Mouse (Mus musculus): ENCODE measurements at regions not wholly inside any gene's neighbourhood (a gene's known extent, or its start where the extent isn't known, plus 50 kb on each side); places are given as distances from the start of the nearest gene placed in this dataset.

DNA sequence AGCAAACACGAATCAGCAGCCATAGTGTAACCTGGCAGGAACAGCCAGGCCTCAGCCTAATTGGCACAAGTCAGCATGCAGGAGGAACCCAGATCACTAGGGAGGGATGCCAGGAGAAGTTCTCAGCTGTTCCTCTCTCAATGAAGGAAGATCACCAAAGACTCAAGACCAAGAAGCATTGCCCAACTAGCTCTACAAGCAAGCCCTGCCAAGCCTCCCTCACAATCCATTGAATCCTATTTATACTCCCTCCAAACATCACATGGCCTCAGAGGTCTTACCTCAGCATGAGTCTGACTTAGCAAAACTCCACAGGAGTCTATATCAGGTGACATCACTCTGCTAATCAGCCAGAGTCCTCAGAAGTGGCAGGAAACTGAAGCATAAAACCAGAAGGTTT, 135.1 kb downstream of the Rbm43 start:
- Histone ChIP-seq H3K36me3 (ENCODE audit: insufficient read depth) (no peaks in the 10 kb centered on the region), H3K4me2 (no peak overlapping the region), H3K27ac (ENCODE audit: low read depth) (no peak overlapping the region), H3K9me3 (ENCODE audit: low read depth, low read length) (no peaks in the 10 kb centered on the region), H3K4me3 (ENCODE audit: low read depth, low read length) (no peak overlapping the region), H3K27me3 (ENCODE audit: insufficient read depth, low read length) (no peaks in the 10 kb centered on the region), H3K4me1 (ENCODE audit: insufficient read depth) (no peaks in the 10 kb centered on the region), H3K9ac (no peak overlapping the region)
- no peak for TF ChIP-seq CTCF (IDR thresholded peaks at IDR 0.05; ENCODE audit: low read depth)
- 88% methylated on average over 1 of the region's 1 CpGs for WGBS
- no peak for ATAC-seq (ENCODE audit: insufficient read depth)
- DNase-seq, result no peak

DNA sequence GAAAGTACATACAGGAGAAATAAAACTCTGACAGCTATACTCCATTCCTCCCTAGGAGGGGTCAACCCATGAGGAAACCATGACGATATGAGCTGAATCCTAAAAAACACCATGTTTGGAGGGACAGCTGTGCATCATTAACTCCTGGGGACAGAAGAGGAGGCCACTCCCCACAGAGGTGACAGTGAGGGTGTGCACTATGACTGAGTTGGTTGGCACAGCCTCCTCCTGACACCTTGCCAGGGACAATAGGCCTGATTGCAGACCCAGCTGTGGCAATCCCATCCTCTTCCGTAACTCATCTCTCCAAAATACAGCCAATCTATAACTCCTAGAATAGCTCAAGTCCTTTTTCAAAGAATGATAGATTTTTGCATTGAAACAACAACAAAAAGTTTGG, 112.0 kb downstream of the Rbm43 start:
- TF ChIP-seq CTCF (IDR thresholded peaks at IDR 0.05; ENCODE audit: low read depth), result no peak
- no peaks in the 10 kb centered on the region for H3K36me3 ChIP-seq (ENCODE audit: insufficient read depth)
- no peak for ATAC-seq (ENCODE audit: insufficient read depth)
- H3K9ac ChIP-seq, result no peak overlapping the region
- H3K4me2 ChIP-seq, result no peak overlapping the region
- H3K27ac ChIP-seq (ENCODE audit: low read depth), result no peak overlapping the region
- DNase-seq, result peak; percentile 11
- no peaks in the 10 kb centered on the region for H3K9me3 ChIP-seq (ENCODE audit: low read depth, low read length)
- H3K4me1 ChIP-seq (ENCODE audit: insufficient read depth), result 0 out of 2 replicates have a peak, but pooled peaks cover 6% of the 10 kb centered on the region
- H3K27me3 ChIP-seq (ENCODE audit: insufficient read depth, low read length), result no peaks in the 10 kb centered on the region
- 54% methylated on average over 2 of the region's 2 CpGs for WGBS
- no peak overlapping the region for H3K4me3 ChIP-seq (ENCODE audit: low read depth, low read length)

DNA sequence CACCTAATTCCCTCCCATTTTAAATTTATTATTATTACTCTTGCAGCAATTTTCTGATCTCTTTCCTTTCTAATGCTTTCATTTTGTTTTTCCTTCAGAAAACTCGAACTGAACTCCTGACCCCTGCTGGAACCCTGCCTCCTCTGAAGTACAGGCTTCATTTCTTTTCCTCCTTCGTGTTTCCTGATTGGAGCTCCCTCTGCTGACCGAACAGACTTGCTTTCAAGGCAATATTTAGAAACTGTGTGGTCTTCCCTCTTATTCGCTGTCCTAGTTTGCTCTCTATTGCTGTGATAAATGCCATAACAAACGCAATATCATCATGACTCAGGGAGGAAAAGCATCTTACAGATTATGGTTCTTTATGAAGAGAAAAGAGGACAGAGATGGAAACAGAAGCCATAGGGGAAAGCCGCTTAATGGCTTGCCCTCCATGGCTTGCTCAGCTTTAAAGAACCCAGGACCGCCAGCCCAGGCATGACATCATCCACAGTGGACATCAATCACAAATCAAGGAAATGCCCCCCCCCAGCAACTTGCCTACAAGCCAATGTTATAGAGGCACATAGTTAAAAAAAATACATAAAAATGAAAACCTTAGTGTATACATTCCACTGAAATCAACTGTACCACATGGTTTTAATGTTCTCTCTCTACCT, 104.5 kb downstream of the Rbm43 start:
- peak; percentile 80 for TF ChIP-seq CTCF (IDR thresholded peaks at IDR 0.05; ENCODE audit: low read depth)
- Histone ChIP-seq H3K4me3 (ENCODE audit: low read depth, low read length) (no peak overlapping the region), H3K9me3 (ENCODE audit: low read depth, low read length) (no peaks in the 10 kb centered on the region), H3K9ac (no peak overlapping the region), H3K27ac (ENCODE audit: low read depth) (no peak overlapping the region), H3K27me3 (ENCODE audit: insufficient read depth, low read length) (no peaks in the 10 kb centered on the region), H3K36me3 (ENCODE audit: insufficient read depth) (no peaks in the 10 kb centered on the region), H3K4me1 (ENCODE audit: insufficient read depth) (no peaks in the 10 kb centered on the region), H3K4me2 (no peak overlapping the region)
- ATAC-seq (ENCODE audit: insufficient read depth) (no peak), DNase-seq (peak; percentile 91)
- 29% methylated on average over 7 of the region's 7 CpGs for WGBS

DNA sequence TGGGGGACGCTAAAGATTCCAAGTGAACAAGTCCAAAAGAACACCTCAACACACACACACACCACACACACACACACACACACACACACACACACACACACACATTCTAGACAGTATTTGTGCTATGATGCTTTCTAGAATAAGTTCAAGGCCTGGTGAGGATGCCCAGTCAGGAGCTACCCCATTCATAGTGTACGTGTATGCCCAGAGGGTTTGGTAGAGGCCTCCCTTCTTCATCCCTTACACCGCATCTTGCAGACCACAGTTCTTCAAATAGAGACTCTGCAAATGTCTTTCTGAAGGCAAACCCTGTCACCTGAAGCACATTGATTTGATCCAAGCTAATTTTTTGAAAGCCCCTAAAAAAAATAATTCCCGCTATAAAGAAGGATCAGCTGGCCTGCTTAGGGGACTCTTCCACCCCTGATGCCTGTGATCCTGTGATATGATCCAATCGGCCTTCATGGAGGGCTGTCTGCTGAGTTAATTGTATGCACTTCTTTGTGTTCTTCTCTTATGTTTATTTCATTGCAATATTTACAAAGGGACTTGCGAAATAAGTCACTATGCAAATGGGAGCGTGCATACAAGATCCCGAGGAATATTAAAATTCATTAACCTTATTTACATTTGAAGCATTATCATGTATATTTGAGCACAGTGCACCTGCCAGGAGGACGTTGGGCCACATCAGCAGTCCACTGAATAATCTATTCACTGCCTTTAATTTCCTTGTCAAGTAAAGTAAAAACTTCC, 103.8 kb downstream of the Rbm43 start:
- no peak overlapping the region for H3K4me2 ChIP-seq
- no peak overlapping the region for H3K9ac ChIP-seq
- no peaks in the 10 kb centered on the region for H3K27me3 ChIP-seq (ENCODE audit: insufficient read depth, low read length)
- no peak for TF ChIP-seq CTCF (IDR thresholded peaks at IDR 0.05; ENCODE audit: low read depth)
- no peak overlapping the region for H3K27ac ChIP-seq (ENCODE audit: low read depth)
- no peaks in the 10 kb centered on the region for H3K4me1 ChIP-seq (ENCODE audit: insufficient read depth)
- H3K36me3 ChIP-seq (ENCODE audit: insufficient read depth), result no peaks in the 10 kb centered on the region
- no peak for DNase-seq
- no peak overlapping the region for H3K4me3 ChIP-seq (ENCODE audit: low read depth, low read length)
- ATAC-seq (ENCODE audit: insufficient read depth), result no peak
- 87% methylated on average over 9 of the region's 9 CpGs for WGBS
- H3K9me3 ChIP-seq (ENCODE audit: low read depth, low read length), result no peaks in the 10 kb centered on the region

DNA sequence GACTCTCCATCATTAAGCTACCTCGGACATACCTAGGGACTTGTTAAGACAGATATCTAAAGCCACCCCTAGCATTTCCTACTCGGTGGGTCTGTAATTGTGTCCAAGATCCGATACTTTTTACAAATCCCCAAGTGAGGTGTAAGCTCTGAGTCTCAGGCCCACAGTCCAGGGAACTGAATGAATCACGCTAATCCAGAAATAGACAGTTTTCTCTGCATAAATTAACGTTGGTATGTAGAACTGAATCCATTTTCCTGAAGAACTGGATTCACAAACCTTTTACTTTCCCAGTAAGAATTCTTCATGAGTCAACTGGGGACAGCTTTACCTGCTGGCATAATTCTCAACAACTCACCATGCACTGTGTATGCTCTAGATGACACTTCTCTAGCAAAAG, 97.1 kb downstream of the Rbm43 start:
- DNase-seq, result no peak
- Histone ChIP-seq H3K27ac (ENCODE audit: low read depth) (no peak overlapping the region), H3K4me2 (no peak overlapping the region), H3K9ac (no peak overlapping the region), H3K36me3 (ENCODE audit: insufficient read depth) (no peaks in the 10 kb centered on the region), H3K4me3 (ENCODE audit: low read depth, low read length) (no peak overlapping the region), H3K9me3 (ENCODE audit: low read depth, low read length) (no peaks in the 10 kb centered on the region), H3K27me3 (ENCODE audit: insufficient read depth, low read length) (no peaks in the 10 kb centered on the region), H3K4me1 (ENCODE audit: insufficient read depth) (no peaks in the 10 kb centered on the region)
- WGBS, result 86% methylated on average over 5 of the region's 5 CpGs
- ATAC-seq (ENCODE audit: insufficient read depth), result no peak
- TF ChIP-seq CTCF (IDR thresholded peaks at IDR 0.05; ENCODE audit: low read depth), result no peak

DNA sequence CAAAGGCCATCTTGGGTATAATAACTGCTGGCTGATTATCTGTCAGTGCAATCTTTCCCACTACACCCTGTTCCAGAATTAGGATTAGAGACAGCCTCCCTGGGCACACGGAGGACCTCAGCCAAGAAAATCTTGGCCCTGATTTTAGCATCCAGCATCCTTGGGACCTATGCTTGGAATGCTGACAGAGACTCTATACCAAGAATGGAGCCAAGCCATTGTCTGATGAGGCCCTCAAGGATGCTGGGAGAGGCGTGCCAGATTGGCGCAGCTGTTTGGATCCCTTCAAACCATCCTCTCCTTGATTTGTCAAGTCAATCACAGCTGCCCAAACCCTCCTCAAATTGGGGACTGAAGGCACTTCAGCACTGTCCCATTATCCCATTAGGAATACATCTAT, 94.2 kb downstream of the Rbm43 start:
- H3K36me3 ChIP-seq (ENCODE audit: insufficient read depth), result no peaks in the 10 kb centered on the region
- DNase-seq (no peak), ATAC-seq (ENCODE audit: insufficient read depth) (no peak)
- no peak overlapping the region for H3K27ac ChIP-seq (ENCODE audit: low read depth)
- no peak overlapping the region for H3K4me2 ChIP-seq
- H3K9ac ChIP-seq, result no peak overlapping the region
- no peak overlapping the region for H3K4me3 ChIP-seq (ENCODE audit: low read depth, low read length)
- no peak for TF ChIP-seq CTCF (IDR thresholded peaks at IDR 0.05; ENCODE audit: low read depth)
- no peaks in the 10 kb centered on the region for H3K27me3 ChIP-seq (ENCODE audit: insufficient read depth, low read length)
- H3K4me1 ChIP-seq (ENCODE audit: insufficient read depth), result no peaks in the 10 kb centered on the region
- 76% methylated on average over 3 of the region's 3 CpGs for WGBS
- no peaks in the 10 kb centered on the region for H3K9me3 ChIP-seq (ENCODE audit: low read depth, low read length)

DNA sequence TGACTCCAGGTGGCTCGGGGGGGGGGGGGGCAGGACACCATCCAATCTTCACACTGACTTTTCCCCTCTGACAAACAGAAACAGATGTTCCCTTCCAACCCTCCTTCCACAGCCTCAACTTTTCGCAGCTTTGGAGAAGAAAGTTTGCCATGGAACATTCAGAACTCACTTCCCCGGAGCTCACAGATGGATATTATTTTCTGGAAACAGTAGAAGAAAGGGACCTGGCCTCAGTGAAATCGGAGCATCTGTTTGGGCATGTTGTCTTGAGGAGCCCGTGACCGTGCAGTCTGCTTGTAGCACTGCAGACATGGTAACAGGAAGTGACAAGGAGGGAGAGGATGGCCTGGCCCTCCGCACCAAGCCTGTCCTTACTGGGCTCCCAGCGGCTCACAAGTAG, 90.1 kb downstream of the Rbm43 start:
- no peak for ATAC-seq (ENCODE audit: insufficient read depth)
- 68% methylated on average over 8 of the region's 8 CpGs for WGBS
- Histone ChIP-seq H3K9ac (no peak overlapping the region), H3K4me1 (ENCODE audit: insufficient read depth) (no peaks in the 10 kb centered on the region), H3K27me3 (ENCODE audit: insufficient read depth, low read length) (no peaks in the 10 kb centered on the region), H3K4me3 (ENCODE audit: low read depth, low read length) (no peak overlapping the region), H3K4me2 (no peak overlapping the region), H3K27ac (ENCODE audit: low read depth) (no peak overlapping the region), H3K9me3 (ENCODE audit: low read depth, low read length) (no peaks in the 10 kb centered on the region), H3K36me3 (ENCODE audit: insufficient read depth) (no peaks in the 10 kb centered on the region)
- DNase-seq, result no peak
- TF ChIP-seq CTCF (IDR thresholded peaks at IDR 0.05; ENCODE audit: low read depth), result no peak
